Mouse (Mus musculus): ENCODE measurements around the gene Shank2. TPM values are rescaled to one million over a fixed set of nuclear protein-coding genes. Genes with fewer than 3 reads are reported as not detected.

Gene Shank2
- total RNA-seq, 4 experiments from 2014 or later: 100 to 137 (median 119) TPM

- no peak for DNase-seq (ENCODE audit: low spot score in 2 of 2)
Measured at GRCm38 (mm10) chr7:144160066-144160465, 158.3 kb downstream of the Shank2 start.

GRCm38 (mm10) chr7:144160646-144161249 is 159.0 kb downstream of the Shank2 start:
- DNase-seq (ENCODE audit: low spot score in 2 of 2): no peak

GRCm38 (mm10) chr7:144170272-144170671 is 168.5 kb downstream of the Shank2 start:
- DNase-seq (ENCODE audit: low spot score in 2 of 2): no peak

GRCm38 (mm10) chr7:144170686-144171085 is 169.0 kb downstream of the Shank2 start:
- peak; percentile 36 to 51 for DNase-seq (ENCODE audit: low spot score in 2 of 2)

- peak; percentile 18 to 28 for DNase-seq (ENCODE audit: low spot score in 2 of 2)
Measured at GRCm38 (mm10) chr7:144173869-144174268, 172.1 kb downstream of the Shank2 start.

GRCm38 (mm10) chr7:144174329-144174728 is 172.6 kb downstream of the Shank2 start:
- peak; percentile 26 to 31 for DNase-seq (ENCODE audit: low spot score in 2 of 2)

GRCm38 (mm10) chr7:144175025-144175424 is 173.3 kb downstream of the Shank2 start:
- peak in 1 of 2 experiments; percentile 13 for DNase-seq (ENCODE audit: low spot score in 2 of 2)

GRCm38 (mm10) chr7:144175481-144176233 is 173.9 kb downstream of the Shank2 start:
- DNase-seq (ENCODE audit: low spot score in 2 of 2): peak; percentile 50 to 59

- no peak for DNase-seq (ENCODE audit: low spot score in 2 of 2)
Measured at GRCm38 (mm10) chr7:144176234-144176730, 174.6 kb downstream of the Shank2 start.

- DNase-seq (ENCODE audit: low spot score in 2 of 2): no peak
Measured at GRCm38 (mm10) chr7:144179436-144179835, 177.7 kb downstream of the Shank2 start.

GRCm38 (mm10) chr7:144180885-144181284 is 179.2 kb downstream of the Shank2 start:
- DNase-seq (ENCODE audit: low spot score in 2 of 2): peak; percentile 19 to 55

GRCm38 (mm10) chr7:144187869-144188430 is 186.2 kb downstream of the Shank2 start:
- DNase-seq (ENCODE audit: low spot score in 2 of 2): no peak

- no peak for DNase-seq (ENCODE audit: low spot score in 2 of 2)
Measured at GRCm38 (mm10) chr7:144189446-144189845, 187.7 kb downstream of the Shank2 start.

GRCm38 (mm10) chr7:144198491-144198890 is 196.8 kb downstream of the Shank2 start:
- DNase-seq (ENCODE audit: low spot score in 2 of 2): no peak

- no peak for DNase-seq (ENCODE audit: low spot score in 2 of 2)
Measured at GRCm38 (mm10) chr7:144202017-144202682, 200.4 kb downstream of the Shank2 start.

GRCm38 (mm10) chr7:144204290-144204689 is 202.6 kb downstream of the Shank2 start:
- peak in 1 of 2 experiments; percentile 17 for DNase-seq (ENCODE audit: low spot score in 2 of 2)

- DNase-seq (ENCODE audit: low spot score in 2 of 2): no peak
Measured at GRCm38 (mm10) chr7:144205161-144205560, 203.4 kb downstream of the Shank2 start.

- DNase-seq (ENCODE audit: low spot score in 2 of 2): peak in 1 of 2 experiments; percentile 34
Measured at GRCm38 (mm10) chr7:144205837-144206236, 204.1 kb downstream of the Shank2 start.

GRCm38 (mm10) chr7:144206254-144206653 is 204.5 kb downstream of the Shank2 start:
- DNase-seq (ENCODE audit: low spot score in 2 of 2): peak in 1 of 2 experiments; percentile 51

- DNase-seq (ENCODE audit: low spot score in 2 of 2): peak in 1 of 2 experiments; percentile 24
Measured at GRCm38 (mm10) chr7:144207100-144207499, 205.4 kb downstream of the Shank2 start.

- peak; percentile 65 to 83 for DNase-seq (ENCODE audit: low spot score in 2 of 2)
Measured at GRCm38 (mm10) chr7:144207849-144208248, 206.1 kb downstream of the Shank2 start.

- DNase-seq (ENCODE audit: low spot score in 2 of 2): no peak
Measured at GRCm38 (mm10) chr7:144208628-144209027, 206.9 kb downstream of the Shank2 start.

All from layer of hippocampus, adult 8-10 months (tissue).